Mouse (Mus musculus) left cerebral cortex, adult 8-10 months (tissue): ENCODE measurements around the gene Cd93. TPM values are rescaled to one million over a fixed set of nuclear protein-coding genes. Genes with fewer than 3 reads are reported as not detected.

ENCODE experiments used
- DNase-seq, 2 experiments: peaks; one replicate each; pipeline ENCODE4 v3.0.0; 2022; ENCODE audit warnings: low spot score in 2 of 2
- total RNA-seq, 4 experiments: library from RNA; stranded (reverse); gene quantifications; 2 replicates each; pipeline ENCODE4 v1.2.4; 2022

Cd93 gene
- total RNA-seq, 4 experiments from 2014 or later = 3.2 to 4.4 (median 3.3) TPM

GRCm38 (mm10) chr2:148406160-148406970 lies 37.0 kb downstream of the Cd93 start:
- no peak for DNase-seq

- no peak for DNase-seq
Measured at GRCm38 (mm10) chr2:148404906-148405305, 38.5 kb downstream of the Cd93 start.

GRCm38 (mm10) chr2:148402227-148402626 lies 41.1 kb downstream of the Cd93 start:
- no peak for DNase-seq

- no peak for DNase-seq
Measured at GRCm38 (mm10) chr2:148398901-148399685, 44.3 kb downstream of the Cd93 start.

GRCm38 (mm10) chr2:148397784-148398100 lies 45.6 kb downstream of the Cd93 start:
- no peak for DNase-seq

GRCm38 (mm10) chr2:148397015-148397783 lies 46.2 kb downstream of the Cd93 start:
- DNase-seq = no peak

GRCm38 (mm10) chr2:148396209-148396608 lies 47.2 kb downstream of the Cd93 start:
- DNase-seq = no peak

- DNase-seq = peak; percentile 56
Measured at GRCm38 (mm10) chr2:148395131-148396051, 48.0 kb downstream of the Cd93 start, which contains the start of gene Sstr4. Sstr4 (plus strand) TSS chr2:148395344.

- DNase-seq = no peak
Measured at GRCm38 (mm10) chr2:148393846-148394245, 49.5 kb downstream of the Cd93 start.

- DNase-seq = no peak
Measured at GRCm38 (mm10) chr2:148393149-148393548, 50.2 kb downstream of the Cd93 start.

GRCm38 (mm10) chr2:148387652-148388581 lies 55.4 kb downstream of the Cd93 start:
- DNase-seq = peak in 1 of 2 experiments; percentile 45

- DNase-seq = no peak
Measured at GRCm38 (mm10) chr2:148386927-148387326, 56.4 kb downstream of the Cd93 start.

Other genes starting within 250 kb of the Cd93 start
- gene Sstr4, start 48.2 kb downstream of the Cd93 start, total RNA-seq = 10 to 100 TPM; 26.8 to 33.4 (median 27.4) TPM
- gene Thbd, start 35.4 kb downstream of the Cd93 start, total RNA-seq = 10 to 100 TPM in 2 of 4 experiments, 1 to 10 TPM in 2; 8.2 to 10.4 (median 9.9) TPM
- gene Nxt1, start 229.0 kb upstream of the Cd93 start, total RNA-seq = 10 to 100 TPM; 10.7 to 13.1 (median 11.9) TPM
- gene Gzf1, start 237.5 kb upstream of the Cd93 start, total RNA-seq = 10 to 100 TPM; 26.8 to 30.6 (median 29.2) TPM